Mouse (Mus musculus): Measurements from ENCODE around the gene 2900026A02Rik.

GRCm38 (mm10) chr5:113086990-113087389, 134.0 kb downstream of the 2900026A02Rik start:
- TF ChIP-seq HCFC1 (IDR thresholded peaks at IDR 0.05; ENCODE audit: borderline replicate concordance, insufficient read depth, low read length) (no peak), ZC3H11A (IDR thresholded peaks at IDR 0.05; ENCODE audit: borderline replicate concordance, low read depth, low read length) (no peak), ZNF384 (IDR thresholded peaks at IDR 0.05; ENCODE audit: low read depth, low read length) (no peak)

Measured in ES-E14 (cell line).